Mouse (Mus musculus) cerebellum, adult 2 months (tissue): ENCODE measurements around the gene Tmem121b.

Experiments used
- CTCF ChIP-seq: fragments of 200-500 bp; IDR thresholded peaks from 2 replicates; pipeline ENCODE4 v1.5.1; 2011; ENCODE audit warnings: low read depth, mild to moderate bottlenecking, control low read depth, low read length, moderate library complexity, borderline replicate concordance; ENCODE audit not compliant: insufficient read depth
- POLR2A ChIP-seq: fragments of 200-500 bp; IDR thresholded peaks from 2 replicates; pipeline ENCODE4 v1.6.1; 2011; ENCODE audit warnings: low read length, control low read depth, borderline replicate concordance; ENCODE audit not compliant: insufficient read depth

- TF ChIP-seq CTCF (no peak), POLR2A (no peak)
These were observed 36.5 kb downstream of the Tmem121b start for GRCm38 (mm10) chr6:120457074-120457473.
